Mouse (Mus musculus): ENCODE measurements around the gene Zzz3.

Zzz3 gene

DNA sequence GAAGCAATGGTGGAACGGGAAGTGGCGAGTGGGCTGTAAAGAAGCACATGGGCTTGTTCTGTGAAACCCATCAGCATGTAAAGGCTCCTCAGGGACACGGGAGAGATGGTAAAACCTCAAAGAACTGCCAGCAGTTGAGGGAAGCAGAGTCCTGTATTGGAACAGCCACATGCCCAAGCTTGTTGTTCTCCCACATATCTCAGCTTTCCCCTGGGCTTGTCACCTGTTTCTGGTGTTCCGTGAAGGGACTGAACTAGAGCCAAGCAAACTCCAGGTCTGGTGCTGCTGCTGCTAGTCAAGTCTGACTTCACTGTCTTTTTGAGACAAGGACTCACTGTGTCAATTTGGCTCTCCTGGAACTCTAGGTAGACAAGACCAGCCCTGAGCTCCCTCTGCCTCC lies 72.0 kb downstream of the Zzz3 start:
- no peak for DNase-seq

DNA sequence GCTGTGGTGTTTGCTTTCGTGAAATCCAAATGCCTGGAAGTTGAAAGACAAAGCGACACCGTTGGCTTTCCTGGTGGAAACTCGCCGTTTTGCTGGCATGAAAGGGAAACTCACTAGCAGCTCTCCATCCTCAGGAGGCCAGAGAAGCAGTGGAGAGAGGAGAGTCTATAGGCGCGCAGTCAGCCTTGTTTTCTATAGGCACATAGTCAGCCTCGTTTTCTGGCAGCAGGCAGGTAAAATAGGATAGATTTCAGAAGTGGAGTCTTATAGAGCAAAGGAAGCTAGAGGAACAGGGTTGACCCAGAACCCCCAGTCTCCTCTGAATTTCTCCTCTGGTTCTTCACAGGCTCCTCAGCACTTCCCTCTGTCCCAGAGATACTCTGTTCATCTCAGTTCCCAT lies 72.8 kb downstream of the Zzz3 start:
- no peak for DNase-seq

DNA sequence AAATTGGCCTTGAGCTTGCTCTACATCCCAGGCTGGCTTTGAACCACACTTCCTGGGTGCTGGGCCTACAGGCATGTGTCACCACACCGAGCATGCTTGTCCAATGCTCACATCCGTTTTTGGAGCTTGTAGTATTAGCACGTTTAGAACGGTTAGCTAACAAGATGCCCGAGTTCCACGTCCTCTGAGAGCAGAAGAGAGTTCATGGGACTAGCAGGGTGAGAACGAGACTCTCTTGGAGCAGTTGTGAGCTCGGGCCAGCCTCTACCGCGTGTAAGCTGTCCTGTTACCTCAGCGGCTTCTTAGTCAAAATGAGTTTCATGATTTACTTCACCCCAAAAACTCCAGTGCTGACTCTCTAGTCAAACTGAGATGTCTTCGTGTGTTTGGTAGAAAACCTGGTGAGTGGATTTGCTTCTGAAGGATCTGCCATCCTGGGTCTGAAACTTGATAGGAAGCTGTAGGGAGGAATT lies 73.3 kb downstream of the Zzz3 start:
- no peak for DNase-seq

DNA sequence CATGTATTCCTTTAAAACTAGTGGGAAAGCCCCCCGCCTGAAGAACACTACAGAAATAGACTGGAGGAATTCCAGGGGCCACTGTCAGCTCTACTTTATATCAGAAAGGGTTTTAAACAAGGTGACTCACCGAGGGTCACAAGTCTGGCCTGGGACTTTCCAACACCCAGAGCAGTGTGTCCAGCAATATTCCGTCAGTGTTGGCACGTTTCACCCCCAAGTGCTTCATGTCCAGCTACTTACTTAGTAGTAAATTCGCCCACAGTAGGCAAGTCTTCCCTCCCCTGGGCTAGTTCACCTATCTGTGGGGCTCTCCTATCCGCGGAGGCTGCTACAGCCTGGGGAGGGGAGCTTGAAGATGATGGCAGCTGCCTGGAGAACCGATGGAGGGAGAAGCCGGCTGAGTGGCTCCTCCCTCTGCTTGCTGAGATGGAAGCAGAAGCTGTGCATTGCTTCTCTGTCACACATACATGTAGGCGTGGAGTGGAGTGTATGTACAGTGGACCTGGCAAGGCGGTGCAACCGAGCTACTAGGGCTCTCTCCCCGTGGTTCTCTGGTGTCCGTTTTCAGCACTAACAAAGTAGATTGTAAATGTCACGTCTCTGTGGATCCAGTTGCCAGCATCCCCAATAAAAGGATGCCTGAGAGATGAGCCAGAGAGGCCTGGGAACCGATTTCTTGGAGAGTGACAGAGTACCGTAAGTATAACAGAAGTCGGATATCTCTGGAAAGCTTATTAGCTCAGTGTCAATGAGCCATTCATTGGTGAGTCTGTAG lies 74.3 kb downstream of the Zzz3 start:
- DNase-seq, result no peak

DNA sequence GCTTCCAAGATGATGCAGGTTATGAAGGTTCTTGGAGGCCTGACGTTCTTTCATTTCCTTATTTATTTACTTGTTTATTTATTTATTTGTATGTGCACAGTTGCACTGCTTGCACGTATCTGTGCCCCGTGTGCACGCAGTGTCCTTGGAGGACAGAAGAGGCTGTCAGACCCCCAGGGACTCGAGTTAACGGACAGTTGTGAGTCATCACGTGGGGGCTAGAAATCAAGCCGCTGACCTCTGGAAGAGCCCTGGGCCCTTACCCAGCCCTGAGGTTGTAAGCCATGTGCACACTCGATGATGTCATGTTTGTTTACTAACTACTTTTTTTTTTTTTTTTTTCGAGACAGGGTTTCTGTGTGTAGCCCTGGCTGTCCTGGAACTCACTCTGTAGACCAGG lies 75.1 kb downstream of the Zzz3 start:
- DNase-seq, result no peak

DNA sequence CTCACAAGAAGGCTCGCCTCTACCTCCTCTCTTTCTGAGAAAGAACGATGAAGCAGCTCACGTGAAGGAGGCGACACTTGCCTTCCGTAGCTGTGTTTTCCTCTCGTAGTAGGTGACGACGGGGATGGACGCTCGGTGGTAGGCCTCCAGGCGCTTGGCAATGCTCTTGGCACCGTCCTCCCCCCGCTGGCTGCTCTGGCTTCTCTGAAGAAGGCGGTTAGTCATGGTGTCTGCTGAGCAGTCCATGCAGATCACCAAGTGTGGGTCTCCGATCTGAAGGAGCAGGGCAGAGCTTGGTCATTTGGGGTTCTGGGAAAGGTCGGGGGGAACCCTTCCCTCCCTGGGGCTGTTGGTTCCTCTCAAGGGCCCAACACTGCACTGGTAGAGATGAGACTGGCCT lies 77.4 kb downstream of the Zzz3 start:
- DNase-seq, result peak; percentile 59 to 68

DNA sequence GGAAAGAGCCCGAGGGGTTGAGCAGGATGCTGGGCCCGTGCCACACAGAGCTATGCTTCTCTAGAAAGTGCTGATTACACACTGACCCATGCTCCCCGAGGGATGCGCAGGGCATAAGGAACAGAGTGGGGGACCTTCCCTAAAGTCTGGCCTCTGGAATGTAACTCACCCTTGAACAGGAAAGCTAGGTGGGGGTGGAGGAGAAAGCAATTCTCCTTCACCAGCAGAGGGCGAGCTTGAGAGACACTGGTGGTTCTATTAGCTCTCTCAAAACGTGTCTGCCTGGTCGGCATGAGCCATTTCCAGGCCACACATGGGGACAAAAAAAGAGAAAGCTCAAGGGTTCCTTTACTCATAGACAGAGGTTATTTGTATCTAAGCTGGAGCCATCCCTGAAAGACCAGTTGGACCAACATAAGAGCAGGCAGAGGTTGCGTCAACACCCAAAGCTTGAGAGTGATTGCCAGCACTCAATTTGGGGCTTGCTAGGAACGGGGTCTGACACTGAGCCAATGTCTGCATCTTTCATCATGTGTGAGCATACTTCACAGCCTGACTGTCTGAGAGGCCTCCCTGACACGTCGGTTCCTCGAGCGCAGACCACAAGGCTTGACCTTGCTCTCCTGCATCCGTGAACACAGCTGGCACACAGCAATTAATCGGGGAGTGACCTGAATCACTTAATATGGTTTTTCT lies 79.5 kb downstream of the Zzz3 start:
- DNase-seq, result peak; percentile 82 to 85

DNA sequence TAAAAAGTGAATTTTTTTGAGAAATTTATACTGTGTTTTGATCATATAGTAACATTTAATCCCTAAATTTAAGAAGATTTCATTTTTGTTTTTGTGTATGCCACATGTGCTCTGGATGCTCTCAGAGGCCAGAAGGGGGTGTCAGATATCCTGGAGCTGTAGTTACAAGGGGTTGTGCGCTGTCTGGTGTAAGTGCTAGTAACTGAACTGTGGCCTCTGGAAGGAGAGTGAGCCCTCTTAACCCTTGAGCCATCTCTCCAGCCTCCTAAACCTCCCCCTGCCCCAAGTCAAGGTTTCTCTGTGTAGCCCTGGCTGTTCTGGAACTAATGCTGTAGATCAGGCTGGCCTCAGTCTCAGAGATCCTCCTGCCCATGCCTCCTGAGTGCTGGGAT lies 80.0 kb downstream of the Zzz3 start:
- no peak for DNase-seq

DNA sequence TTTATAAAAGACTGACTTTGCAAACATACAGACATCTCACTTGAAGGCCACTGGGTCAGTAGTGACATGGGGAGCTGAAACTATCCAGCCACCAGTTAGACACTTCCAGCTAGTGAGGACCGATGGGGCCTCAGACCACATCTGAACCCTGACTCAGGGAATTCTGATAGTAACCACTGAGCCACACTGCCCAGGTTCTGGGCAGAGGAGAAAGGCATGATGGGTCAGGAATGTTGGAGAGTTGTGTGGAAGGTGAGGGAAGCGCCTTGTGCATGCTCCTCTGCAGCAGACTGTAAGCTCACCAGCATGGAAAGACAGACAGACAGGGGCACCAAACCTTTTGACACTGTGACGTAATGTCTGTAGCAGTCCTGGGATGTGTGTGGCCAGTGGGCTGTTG lies 80.6 kb downstream of the Zzz3 start:
- DNase-seq, result no peak

DNA sequence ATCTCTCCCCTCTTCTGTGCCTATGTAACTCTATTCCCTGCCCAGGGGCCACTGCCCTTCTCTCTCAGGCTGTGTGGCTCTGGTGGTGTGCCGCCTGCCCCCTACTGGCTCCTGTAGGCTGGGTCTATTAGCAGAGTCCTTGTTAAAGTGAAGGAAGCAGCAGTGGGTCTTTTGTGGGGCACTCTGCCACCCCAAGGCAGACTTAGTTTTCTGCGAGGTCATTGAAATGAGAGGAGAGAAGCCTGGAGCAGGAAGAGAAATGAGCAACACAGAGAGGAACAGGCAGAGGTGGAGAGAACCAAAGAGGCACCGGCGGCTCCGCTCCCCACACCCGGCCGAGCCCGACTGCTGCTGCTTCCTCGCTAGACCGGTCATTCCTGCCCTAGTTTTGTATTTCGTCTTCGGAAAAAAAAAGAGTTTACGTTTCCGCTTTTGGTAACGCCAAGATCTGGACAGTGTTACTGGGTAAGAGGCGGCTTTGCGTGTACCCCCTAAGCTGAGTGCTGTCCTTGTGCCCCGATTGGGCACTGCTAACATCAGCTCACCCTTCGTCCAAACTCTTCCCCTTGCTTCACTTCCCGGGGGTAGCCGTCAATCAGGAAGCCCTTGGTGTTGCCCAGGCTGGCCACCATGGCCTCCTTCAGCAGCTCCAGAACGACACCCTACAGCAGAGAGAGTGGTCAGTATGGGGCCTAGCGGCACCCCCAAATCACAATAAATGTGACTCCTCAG lies 82.7 kb downstream of the Zzz3 start:
- DNase-seq, result peak; percentile 52 to 64

DNA sequence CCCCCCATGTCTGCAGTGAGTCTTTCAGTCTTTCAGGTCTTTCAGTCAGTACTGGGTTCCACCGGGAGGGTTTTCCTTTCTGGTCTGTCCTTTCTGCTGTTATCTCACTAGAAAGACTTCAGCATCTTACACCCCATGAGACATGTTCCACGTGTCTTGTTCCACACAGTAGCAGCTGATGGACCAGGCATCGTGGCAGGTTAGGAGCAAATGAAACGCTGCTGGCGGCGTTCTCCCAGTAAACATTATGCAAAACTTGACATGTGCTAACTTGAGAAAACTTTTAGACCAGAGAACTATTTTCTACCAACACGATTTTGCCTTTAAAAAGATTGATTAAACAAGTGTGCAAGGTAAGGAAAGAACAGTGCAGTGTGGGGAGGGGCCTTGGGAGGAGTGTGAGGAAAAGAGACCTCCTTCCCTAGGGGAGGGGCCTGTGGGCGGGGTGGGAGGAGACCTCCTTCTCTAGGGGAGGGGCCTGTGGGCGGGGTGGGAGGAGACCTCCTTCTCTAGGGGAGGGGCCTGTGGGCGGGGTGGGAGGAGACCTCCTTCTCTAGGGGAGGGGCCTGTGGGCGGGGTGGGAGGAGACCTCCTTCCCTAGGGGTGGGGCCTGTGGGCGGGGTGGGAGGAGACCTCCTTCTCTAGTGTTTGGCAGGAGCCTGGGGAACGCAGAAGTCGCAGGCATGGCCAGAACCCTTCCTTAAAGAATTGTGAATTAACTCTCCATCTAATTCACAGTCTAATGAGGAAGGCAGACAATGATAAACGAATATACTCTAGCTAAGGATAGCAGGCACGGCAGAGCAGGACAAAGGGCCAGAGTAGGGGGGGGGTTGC lies 83.5 kb downstream of the Zzz3 start:
- no peak for DNase-seq

DNA sequence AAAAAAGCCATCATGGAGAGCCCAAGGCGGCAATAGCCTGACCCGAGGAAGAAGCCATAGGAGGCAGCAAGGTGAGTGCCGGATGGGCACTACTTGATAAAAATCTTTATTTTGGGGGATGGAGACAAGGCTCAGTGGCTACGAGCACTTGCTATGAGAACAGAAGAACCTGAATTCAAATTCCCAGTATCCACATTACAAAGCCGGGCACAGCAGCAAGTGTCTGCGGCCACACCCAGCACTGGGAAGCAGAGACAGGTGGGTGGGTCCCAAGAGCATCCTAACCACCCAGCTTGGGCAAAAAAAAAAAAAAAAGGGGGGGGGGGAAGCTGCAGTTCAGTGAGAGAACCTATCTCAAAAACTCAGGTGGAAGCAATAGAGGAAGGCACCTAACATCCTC lies 85.1 kb downstream of the Zzz3 start:
- no peak for DNase-seq

DNA sequence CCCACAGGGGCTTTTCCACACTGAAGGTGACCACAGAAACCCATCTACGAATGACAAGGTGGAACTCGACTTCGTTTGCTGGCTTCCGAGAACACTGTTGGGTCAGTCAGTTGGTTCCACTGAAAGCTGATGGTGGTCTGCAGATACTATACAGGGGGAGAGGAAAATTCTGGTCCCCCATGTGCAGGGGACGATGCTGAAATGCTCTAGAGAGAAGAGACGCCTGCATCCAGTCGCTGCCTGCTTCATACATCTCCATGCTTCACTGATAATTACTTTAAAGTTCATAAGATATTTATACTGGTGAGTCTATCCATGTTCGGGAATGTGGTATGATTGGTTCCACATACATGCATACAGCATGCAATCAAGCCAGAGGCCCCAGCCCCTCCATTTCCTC lies 86.9 kb downstream of the Zzz3 start:
- DNase-seq, result no peak

DNA sequence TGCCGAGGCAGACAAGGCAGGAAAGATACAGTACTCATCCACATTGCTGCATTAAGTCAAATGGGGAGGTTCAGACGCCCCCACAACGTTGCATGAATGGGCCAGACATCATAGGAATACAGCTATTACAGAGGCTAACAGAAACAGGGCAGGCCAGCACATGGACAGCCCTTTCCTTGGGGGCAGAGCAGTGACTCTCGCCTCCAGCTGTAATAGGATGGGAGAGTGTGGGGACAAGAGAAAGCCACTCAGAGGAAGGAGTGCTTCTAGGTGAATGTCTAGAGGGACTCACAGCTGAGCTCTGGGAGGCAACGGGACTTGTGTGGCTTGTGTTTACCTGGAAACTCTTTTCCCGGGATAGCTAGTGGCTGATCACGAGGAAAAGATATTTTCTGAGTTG lies 88.5 kb downstream of the Zzz3 start:
- no peak for DNase-seq

DNA sequence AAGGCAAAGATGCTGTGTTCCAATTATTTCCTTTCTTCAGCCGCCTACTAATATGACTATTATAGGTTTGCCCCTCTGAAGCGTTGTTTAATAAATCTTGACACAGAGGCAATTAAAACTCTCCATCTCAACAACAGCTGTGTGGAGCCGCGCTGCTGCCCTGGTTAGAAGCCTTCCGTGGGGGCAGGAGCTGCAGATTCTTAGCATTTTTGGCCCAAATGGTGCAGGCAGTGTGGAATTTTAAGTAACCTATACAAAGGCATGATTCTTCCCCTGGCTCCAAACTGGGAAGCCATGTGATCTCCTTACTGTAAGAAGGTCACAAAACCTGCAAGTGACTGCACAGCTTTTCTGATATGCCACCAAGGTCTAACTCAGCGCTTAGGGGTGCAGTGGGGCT lies 88.9 kb downstream of the Zzz3 start:
- no peak for DNase-seq

DNA sequence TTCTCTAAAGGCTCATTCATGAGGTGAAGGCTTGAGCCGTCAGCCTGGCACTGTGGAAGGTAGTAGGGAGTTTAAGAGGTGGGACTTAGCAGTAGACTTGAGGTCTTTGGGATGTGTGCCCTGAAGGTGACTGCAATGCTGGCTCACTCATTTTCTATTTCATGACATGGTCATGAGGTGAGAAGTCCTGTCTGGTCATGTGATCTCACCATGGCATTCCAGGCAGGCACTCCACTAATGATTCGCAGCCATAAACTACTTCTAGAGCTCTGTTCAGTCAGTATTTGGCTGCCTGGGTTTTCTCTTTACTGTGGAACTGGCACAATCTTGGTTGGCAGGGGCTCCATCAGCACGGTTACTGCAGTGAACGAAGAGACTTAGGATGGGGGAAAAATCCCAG lies 93.7 kb downstream of the Zzz3 start:
- DNase-seq, result no peak

DNA sequence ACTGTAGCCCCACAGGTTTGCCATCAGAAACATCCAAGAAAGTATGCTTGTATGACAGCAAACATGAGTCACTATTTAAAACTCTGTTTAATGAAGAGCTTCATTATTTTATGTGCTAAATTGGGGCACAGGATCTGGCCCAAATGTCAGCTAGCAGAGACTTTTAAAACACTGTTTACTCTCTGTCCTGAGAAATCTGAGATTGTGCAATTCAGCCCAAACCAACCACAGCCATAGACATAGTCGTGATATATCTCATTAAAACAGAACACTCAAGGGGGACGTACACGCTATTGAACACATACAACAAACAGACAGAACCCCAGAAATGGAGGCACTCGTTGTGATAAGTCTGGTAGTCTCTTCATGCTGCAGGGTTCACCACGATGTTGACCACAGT lies 95.2 kb downstream of the Zzz3 start:
- DNase-seq, result no peak

DNA sequence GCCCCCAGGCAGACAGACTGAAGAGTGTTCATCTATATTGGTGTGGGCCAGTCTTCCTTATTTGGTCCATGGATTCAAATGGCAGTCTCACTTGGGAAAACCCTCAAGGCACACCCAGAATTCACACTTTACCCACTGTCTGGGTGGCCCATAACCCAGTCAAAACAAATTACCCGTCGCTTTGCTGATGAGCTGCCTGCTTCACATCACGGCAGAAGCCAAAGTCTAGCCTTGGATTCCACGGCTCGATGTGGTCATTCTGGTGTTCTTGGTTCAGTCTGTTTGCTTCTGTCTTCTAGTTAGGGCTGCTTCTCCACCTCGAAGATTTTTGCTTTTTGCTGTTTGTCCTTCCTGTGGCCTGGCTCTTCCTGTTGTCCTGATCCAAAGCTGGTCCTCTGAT lies 97.0 kb downstream of the Zzz3 start:
- DNase-seq, result no peak

DNA sequence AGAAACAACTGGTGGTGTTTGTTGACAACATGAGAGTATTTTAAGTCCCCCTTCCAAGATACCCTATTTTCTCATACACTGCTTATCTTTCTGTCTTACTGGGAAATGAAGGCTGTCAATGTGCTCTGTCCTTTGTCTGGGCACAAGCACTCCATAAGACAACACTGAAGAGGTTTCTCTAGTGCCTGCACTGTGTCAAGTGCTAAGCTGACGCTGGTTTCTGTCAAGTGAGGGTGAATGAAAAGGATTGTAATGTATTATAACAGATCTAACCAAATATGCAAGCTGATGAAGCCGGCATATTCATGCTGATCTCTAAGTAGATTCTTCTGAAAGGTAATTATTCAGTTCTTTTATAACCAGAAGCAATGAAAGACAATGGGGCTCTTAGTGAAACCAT lies 98.5 kb downstream of the Zzz3 start:
- DNase-seq, result no peak

DNA sequence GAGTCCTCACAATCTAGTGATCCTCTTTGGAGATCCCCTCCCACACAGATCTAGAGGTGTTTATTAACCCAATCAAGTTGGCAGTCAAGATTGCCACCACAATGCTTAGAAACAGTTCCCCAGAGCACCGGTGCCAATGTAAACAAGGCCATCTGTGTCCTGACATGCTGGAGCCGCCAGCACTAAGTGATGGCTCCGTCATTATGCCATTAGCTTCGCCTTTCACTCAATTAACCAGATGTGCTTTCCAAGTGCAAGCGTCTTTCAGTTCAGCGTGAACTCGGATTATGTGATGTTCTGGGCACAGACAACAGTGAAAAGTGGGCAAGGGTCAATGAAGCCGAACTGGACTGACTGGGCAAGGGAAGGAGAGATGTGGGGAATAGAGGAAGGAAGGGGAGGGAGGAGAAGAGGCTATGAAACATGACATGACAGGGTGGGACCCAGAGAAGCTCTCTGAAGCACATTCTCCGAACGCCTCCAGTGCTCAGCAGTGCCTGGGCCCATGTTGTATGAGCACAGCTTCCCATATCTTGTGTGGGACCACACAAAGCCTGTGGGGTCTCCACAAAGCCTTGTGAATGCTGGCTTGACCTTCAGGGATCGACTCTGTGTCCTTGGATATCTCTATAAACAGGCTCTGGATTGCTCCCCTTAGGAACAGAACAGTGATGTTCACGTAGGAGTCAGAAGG lies 99.5 kb downstream of the Zzz3 start:
- DNase-seq, result no peak

DNA sequence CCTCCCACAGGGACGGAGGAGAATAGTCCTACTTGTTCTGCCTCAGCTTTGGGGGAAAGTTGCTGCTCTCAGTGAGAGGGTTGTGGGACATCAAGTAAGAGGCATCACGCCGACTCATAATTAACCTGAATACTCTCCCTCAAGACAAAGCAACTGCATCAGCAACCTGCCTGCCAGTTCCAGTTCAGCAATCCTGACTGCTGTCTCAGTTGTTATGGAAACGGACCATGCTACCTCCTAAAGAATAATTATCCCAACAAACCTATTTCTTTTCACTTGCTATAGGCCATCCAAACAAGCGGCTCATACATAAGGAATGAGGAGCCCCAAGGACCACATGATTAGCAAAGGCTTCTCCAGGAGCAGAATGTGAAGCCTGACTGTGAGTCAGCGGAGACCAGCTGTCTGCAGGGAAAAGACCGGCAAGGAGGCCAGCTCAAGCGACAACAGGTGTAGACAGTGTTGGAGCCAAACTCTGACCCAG lies 100.2 kb downstream of the Zzz3 start:
- no peak for DNase-seq

DNA sequence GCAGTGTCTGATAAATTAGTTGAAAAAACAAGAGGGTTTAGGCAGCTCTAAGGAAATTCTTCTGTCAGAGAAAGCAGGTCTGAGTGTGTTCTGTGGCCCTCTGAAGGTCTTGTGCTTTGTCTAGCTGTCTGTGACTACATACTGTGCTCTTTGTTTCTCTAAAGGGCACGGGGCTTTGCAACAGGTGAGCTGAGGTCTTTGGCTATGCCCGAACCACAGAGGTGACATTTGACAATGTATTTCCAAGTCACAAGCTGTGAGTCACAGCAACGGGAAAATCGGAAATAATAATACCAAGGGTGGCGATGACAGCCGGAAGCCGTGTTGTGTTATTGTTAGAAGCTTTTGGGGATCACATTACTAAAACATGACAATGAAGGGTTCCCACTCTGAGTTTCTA lies 101.8 kb downstream of the Zzz3 start:
- no peak for DNase-seq

Data from cerebellum, postnatal 10 days (tissue).